Mouse (Mus musculus) brain, embryonic 14.5 days (tissue): Measurements from ENCODE around the gene Actl6b.

ENCODE experiments used
- CTCF ChIP-seq: fragments of 200-500 bp; IDR thresholded peaks from 2 replicates; pipeline ENCODE4 v1.5.1; 2012; ENCODE audit warnings: inconsistent platforms, mild to moderate bottlenecking, moderate library complexity, borderline replicate concordance; ENCODE audit not compliant: insufficient read depth, insufficient read length; ENCODE audit errors: extremely low read depth
- POLR2A ChIP-seq: fragments of 200-500 bp; IDR thresholded peaks from 2 replicates; pipeline ENCODE4 v1.6.1; 2012; ENCODE audit warnings: mild to moderate bottlenecking, inconsistent platforms, borderline replicate concordance; ENCODE audit not compliant: poor library complexity, insufficient read depth, insufficient read length, severe bottlenecking; ENCODE audit errors: extremely low read depth

- TF ChIP-seq CTCF (peak; percentile 16; the same call in 1 of the 2 replicates), POLR2A (no peak)
These were observed 21.2 kb downstream of the Actl6b start for GRCm38 (mm10) chr5:137574470-137574901.
